Mouse (Mus musculus): Measurements from ENCODE around the gene Matn3. TPM values are rescaled to one million over a fixed set of nuclear protein-coding genes. Genes with fewer than 3 reads are reported as not detected.
A peak's percentile ranks its signal among the peaks of the same experiment; 100 is the strongest.
"Not testable (repeated sequence)": the region's sequence is repeated elsewhere in the genome, so short reads cannot be mapped to it uniquely, and the experiment has no call there.

Matn3 gene
- polyA plus RNA-seq, 1 experiment from 2014 or later: 5.9 TPM

GRCm38 (mm10) chr12:8921394-8922368, 26.0 kb upstream of the Matn3 start, which contains the start of gene Laptm4a:
TSS of gene Laptm4a (plus strand) at chr12:8921664.
- peak; percentile 96 for DNase-seq (ENCODE audit: extremely low spot score, low spot score)
- H3K4me1 ChIP-seq: peaks cover 33% of the 10 kb centered on the region
- under 1% methylated on average over 73 of the region's 73 CpGs for whole genome bisulfite sequencing

DNA sequence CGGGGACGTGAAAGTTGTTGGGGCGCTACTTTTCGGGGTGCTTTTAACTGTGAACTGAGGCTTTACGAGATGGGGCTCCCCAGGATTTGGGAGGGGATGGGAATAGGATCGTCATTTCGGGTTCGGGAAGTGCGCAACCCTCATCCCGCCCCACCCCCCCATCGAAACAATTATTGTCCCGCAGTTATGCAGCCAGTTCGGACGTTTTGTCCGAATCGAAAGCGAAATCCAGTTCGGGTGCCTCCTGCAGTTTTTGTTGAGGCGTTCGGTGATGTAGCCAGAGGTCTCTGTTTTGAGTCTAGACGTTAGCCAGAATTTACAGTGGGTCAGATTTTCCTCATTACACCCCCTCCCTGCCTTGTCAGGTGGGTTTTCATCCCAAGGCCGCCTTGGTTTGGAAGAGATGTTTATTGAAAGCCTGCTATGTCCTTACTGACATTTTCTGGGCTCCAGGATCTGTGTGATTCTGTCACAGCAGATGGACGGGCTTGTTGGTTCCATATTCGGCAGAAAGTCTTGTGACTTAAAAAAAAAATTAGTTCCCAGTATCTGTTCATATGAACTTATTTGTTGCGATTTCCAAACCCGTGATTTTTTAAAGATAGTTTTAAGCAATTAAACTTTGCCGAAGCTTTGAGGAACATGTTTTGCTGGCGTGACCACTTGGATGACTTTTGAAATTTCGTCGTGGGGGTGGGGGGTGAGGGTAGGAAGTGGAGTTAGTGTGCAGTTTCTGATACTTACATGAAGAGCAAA, 25.2 kb upstream of the Matn3 start:
- WGBS: 7% methylated on average over 30 of the region's 30 CpGs

More at GRCm38 (mm10) chr12:8921394-8922368, 26.0 kb upstream of the Matn3 start, which contains the start of gene Laptm4a:
- Histone ChIP-seq H3K27ac (peak within 1 kb of the TSS; percentile 98), H3K36me3 (replicated peaks) (peaks cover 28% of the 10 kb centered on the region), H3K27me3 (ENCODE audit: poor library complexity, severe bottlenecking) (no peaks in the 10 kb centered on the region), H3K9me3 (no peaks in the 10 kb centered on the region), H3K4me3 (peak within 1 kb of the TSS; percentile 81)

DNA sequence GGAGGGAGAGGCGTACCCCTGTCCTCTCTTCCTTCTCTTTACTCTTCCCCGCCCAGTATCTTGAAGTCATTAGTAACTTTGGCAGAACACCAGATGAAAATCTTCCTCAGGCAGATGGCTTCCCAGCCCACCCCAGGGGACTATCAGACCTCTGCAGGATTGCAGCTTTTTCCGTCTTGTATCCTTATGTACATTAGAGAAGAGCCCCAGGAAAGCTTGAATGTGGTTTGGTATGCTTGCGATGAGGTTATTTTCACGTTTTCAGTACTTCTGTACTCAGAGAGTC, 24.7 kb upstream of the Matn3 start:
- Histone ChIP-seq H3K27ac (peak overlapping the region; percentile 98), H3K27me3 (ENCODE audit: poor library complexity, severe bottlenecking) (no peaks in the 10 kb centered on the region), H3K4me1 (peaks cover 32% of the 10 kb centered on the region), H3K9me3 (no peaks in the 10 kb centered on the region), H3K4me3 (peak overlapping the region; percentile 81), H3K36me3 (replicated peaks) (peaks cover 41% of the 10 kb centered on the region)
- WGBS: 51% methylated on average over 5 of the region's 5 CpGs
- DNase-seq (ENCODE audit: extremely low spot score, low spot score): no peak

More for the DNA sequence above, 25.2 kb upstream of the Matn3 start:
- peaks cover 32% of the 10 kb centered on the region for H3K4me1 ChIP-seq
- no peaks in the 10 kb centered on the region for H3K27me3 ChIP-seq (ENCODE audit: poor library complexity, severe bottlenecking)
- no peaks in the 10 kb centered on the region for H3K9me3 ChIP-seq
- peaks cover 36% of the 10 kb centered on the region for H3K36me3 ChIP-seq (replicated peaks)
- H3K4me3 ChIP-seq: peak overlapping the region; percentile 81
- peak overlapping the region; percentile 98 for H3K27ac ChIP-seq
- DNase-seq (ENCODE audit: extremely low spot score, low spot score): no peak

DNA sequence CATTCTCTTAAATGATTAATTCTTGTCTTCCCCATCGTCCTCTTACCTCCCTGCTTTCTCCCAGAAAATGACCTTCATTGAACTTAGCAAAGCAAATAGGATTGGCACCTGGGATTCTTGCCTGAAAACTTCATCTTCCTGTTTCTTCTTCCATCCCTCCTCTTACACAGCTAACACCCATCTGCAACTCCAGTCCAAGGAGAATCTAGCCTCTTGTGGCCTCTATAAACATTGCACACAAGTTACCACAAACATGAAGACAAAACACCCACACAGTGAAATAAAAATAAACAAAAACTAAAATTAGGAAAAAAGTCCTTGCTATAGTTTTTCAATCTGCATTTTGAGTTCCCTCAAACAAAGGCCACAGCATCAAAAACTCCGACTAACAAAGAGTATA, 24.1 kb upstream of the Matn3 start:
- Histone ChIP-seq H3K4me1 (peaks cover 32% of the 10 kb centered on the region), H3K27ac (no peak overlapping the region), H3K9me3 (no peaks in the 10 kb centered on the region), H3K27me3 (ENCODE audit: poor library complexity, severe bottlenecking) (no peaks in the 10 kb centered on the region), H3K36me3 (replicated peaks) (peaks cover 45% of the 10 kb centered on the region), H3K4me3 (peak overlapping the region; percentile 81)
- 61% methylated on average over 2 of the region's 2 CpGs for WGBS
- no peak for DNase-seq (ENCODE audit: extremely low spot score, low spot score)

- Histone ChIP-seq H3K27ac (no peak overlapping the region), H3K4me3 (no peak overlapping the region), H3K36me3 (replicated peaks) (peaks cover 70% of the 10 kb centered on the region), H3K27me3 (ENCODE audit: poor library complexity, severe bottlenecking) (no peaks in the 10 kb centered on the region), H3K4me1 (peaks cover 20% of the 10 kb centered on the region), H3K9me3 (no peaks in the 10 kb centered on the region)
- WGBS: 91% methylated on average over 3 of the region's 3 CpGs
- DNase-seq (ENCODE audit: extremely low spot score, low spot score): no peak
These were observed 20.1 kb upstream of the Matn3 start for GRCm38 (mm10) chr12:8927652-8928051.

DNA sequence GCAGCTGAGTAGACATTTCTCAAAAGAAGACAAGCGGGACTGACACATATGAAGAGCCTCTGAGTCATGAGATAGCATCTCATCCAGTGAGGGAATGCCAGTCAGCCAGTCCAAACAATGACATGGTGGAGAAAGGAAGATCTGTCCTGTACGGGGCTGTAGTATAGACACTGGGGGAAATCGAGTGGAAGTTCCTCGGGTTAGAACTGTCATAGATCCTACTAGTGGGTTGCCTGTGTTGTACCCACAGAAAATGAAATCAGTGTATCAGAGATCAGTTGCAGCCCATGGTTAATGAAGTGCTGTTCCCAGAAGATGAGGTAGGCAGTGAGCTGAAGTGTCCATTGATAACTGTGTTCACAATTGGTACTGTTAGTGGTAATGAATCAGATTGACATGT, 19.0 kb upstream of the Matn3 start:
- H3K36me3 ChIP-seq (replicated peaks): peaks cover 80% of the 10 kb centered on the region
- no peak for DNase-seq (ENCODE audit: extremely low spot score, low spot score)
- H3K9me3 ChIP-seq: no peaks in the 10 kb centered on the region
- H3K27me3 ChIP-seq (ENCODE audit: poor library complexity, severe bottlenecking): no peaks in the 10 kb centered on the region
- no peak overlapping the region for H3K4me3 ChIP-seq
- H3K27ac ChIP-seq: no peak overlapping the region
- WGBS: 90% methylated on average over 4 of the region's 4 CpGs
- peaks cover 11% of the 10 kb centered on the region for H3K4me1 ChIP-seq

GRCm38 (mm10) chr12:8931083-8931482, 16.6 kb upstream of the Matn3 start:
- no peak for DNase-seq (ENCODE audit: extremely low spot score, low spot score)
- no peaks in the 10 kb centered on the region for H3K27me3 ChIP-seq (ENCODE audit: poor library complexity, severe bottlenecking)
- H3K4me3 ChIP-seq: no peak overlapping the region
- no peak overlapping the region for H3K27ac ChIP-seq
- no peaks in the 10 kb centered on the region for H3K9me3 ChIP-seq
- WGBS: 91% methylated on average over 4 of the region's 4 CpGs
- no peaks in the 10 kb centered on the region for H3K4me1 ChIP-seq
- peaks cover 79% of the 10 kb centered on the region for H3K36me3 ChIP-seq (replicated peaks)

DNA sequence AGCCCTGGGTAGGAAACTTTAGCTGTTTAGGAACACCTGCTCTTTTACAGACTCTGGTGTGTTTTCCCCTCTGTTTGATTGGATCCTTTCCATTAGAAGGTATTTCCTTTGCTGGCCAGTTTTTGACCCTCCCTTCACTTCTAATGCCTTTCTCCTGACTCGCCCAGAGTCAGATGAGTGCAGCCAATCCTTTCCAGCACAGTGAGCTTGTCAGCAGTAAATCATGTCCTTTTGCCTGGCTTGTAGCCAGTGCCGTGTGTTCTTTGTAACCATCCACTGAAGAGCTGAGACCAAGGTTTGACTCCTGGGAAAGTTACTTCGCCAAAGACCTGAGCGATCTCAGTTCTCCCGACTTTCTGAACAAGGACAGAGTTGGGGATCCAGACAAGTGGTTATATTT, 12.4 kb upstream of the Matn3 start:
- H3K36me3 ChIP-seq (replicated peaks): peaks cover 84% of the 10 kb centered on the region
- no peak overlapping the region for H3K4me3 ChIP-seq
- DNase-seq (ENCODE audit: extremely low spot score, low spot score): no peak
- no peak overlapping the region for H3K27ac ChIP-seq
- H3K27me3 ChIP-seq (ENCODE audit: poor library complexity, severe bottlenecking): no peaks in the 10 kb centered on the region
- WGBS: 90% methylated on average over 5 of the region's 5 CpGs
- no peaks in the 10 kb centered on the region for H3K4me1 ChIP-seq
- no peaks in the 10 kb centered on the region for H3K9me3 ChIP-seq

- whole genome bisulfite sequencing: 80% methylated on average over 4 of the region's 4 CpGs
- peaks cover 80% of the 10 kb centered on the region for H3K36me3 ChIP-seq (replicated peaks)
- not testable (repeated sequence) for H3K27me3 ChIP-seq (ENCODE audit: poor library complexity, severe bottlenecking); H3K4me3 ChIP-seq; H3K27ac ChIP-seq; H3K4me1 ChIP-seq; DNase-seq (ENCODE audit: extremely low spot score, low spot score); H3K9me3 ChIP-seq
These were observed 11.5 kb upstream of the Matn3 start for GRCm38 (mm10) chr12:8936210-8936609.

- WGBS: 94% methylated on average over 4 of the region's 4 CpGs
- Histone ChIP-seq H3K36me3 (replicated peaks) (peaks cover 52% of the 10 kb centered on the region), H3K9me3 (no peaks in the 10 kb centered on the region), H3K4me3 (no peak overlapping the region), H3K4me1 (no peaks in the 10 kb centered on the region), H3K27ac (no peak overlapping the region), H3K27me3 (ENCODE audit: poor library complexity, severe bottlenecking) (no peaks in the 10 kb centered on the region)
- DNase-seq (ENCODE audit: extremely low spot score, low spot score): no peak
These were observed 8.2 kb upstream of the Matn3 start for GRCm38 (mm10) chr12:8939490-8939889.

GRCm38 (mm10) chr12:8940011-8941005, 7.4 kb upstream of the Matn3 start:
- no peak overlapping the region for H3K4me3 ChIP-seq
- DNase-seq (ENCODE audit: extremely low spot score, low spot score): no peak
- H3K27me3 ChIP-seq (ENCODE audit: poor library complexity, severe bottlenecking): no peaks in the 10 kb centered on the region
- H3K4me1 ChIP-seq: no peaks in the 10 kb centered on the region
- H3K27ac ChIP-seq: no peak overlapping the region
- 70% methylated on average over 12 of the region's 12 CpGs for WGBS
- peaks cover 44% of the 10 kb centered on the region for H3K36me3 ChIP-seq (replicated peaks)
- no peaks in the 10 kb centered on the region for H3K9me3 ChIP-seq

- H3K27ac ChIP-seq: no peak overlapping the region
- no peak overlapping the region for H3K4me3 ChIP-seq
- WGBS: 71% methylated on average over 4 of the region's 4 CpGs
- no peak for DNase-seq (ENCODE audit: extremely low spot score, low spot score)
- no peaks in the 10 kb centered on the region for H3K9me3 ChIP-seq
- H3K36me3 ChIP-seq (replicated peaks): peaks cover 35% of the 10 kb centered on the region
- peaks cover 6% of the 10 kb centered on the region; the same call in 1 of the 2 replicates for H3K27me3 ChIP-seq (ENCODE audit: poor library complexity, severe bottlenecking)
- no peaks in the 10 kb centered on the region for H3K4me1 ChIP-seq
These were observed 6.6 kb upstream of the Matn3 start for GRCm38 (mm10) chr12:8941131-8941615.

All from forebrain, embryonic 10.5 days (tissue).